Mouse (Mus musculus) liver, embryonic 15.5 days (tissue): ENCODE results near the gene Pigw. TPM values are rescaled to one million over a fixed set of nuclear protein-coding genes. Genes with fewer than 3 reads are reported as not detected.

ENCODE experiments used
- ATAC-seq: fragments of 200-750 bp; cut with Nextera tagmentation; 2 replicates; pipeline ENCODE4 v1.8.0; 2017; ENCODE audit warnings: moderate number of reproducible peaks, mild to moderate bottlenecking, moderate library complexity; ENCODE audit not compliant: insufficient read depth
- H3K27ac ChIP-seq: fragments of 300-500 bp; sonication (generic); replicated peaks from 2 replicates; pipeline ENCODE4 v1.5.1; 2015; ENCODE audit warnings: mild to moderate bottlenecking, inconsistent platforms
- H3K27me3 ChIP-seq: fragments of 300-500 bp; sonication (generic); 2 replicates; pipeline ENCODE4 v1.6.1; 2015; ENCODE audit warnings: mild to moderate bottlenecking, inconsistent platforms
- H3K36me3 ChIP-seq: fragments of 300-500 bp; sonication (generic); replicated peaks from 2 replicates; pipeline ENCODE4 v1.6.1; 2015; ENCODE audit warnings: moderate library complexity, mild to moderate bottlenecking, inconsistent platforms
- H3K4me1 ChIP-seq: fragments of 300-500 bp; sonication (generic); replicated peaks from 2 replicates; pipeline ENCODE4 v1.6.1; 2015; ENCODE audit warnings: inconsistent platforms
- H3K4me2 ChIP-seq: fragments of 300-500 bp; sonication (generic); 2 replicates; pipeline ENCODE4 v1.6.1; 2015; ENCODE audit warnings: moderate library complexity, mild to moderate bottlenecking, inconsistent platforms
- H3K4me3 ChIP-seq: fragments of 300-500 bp; sonication (generic); replicated peaks from 2 replicates; pipeline ENCODE4 v1.5.1; 2015; ENCODE audit warnings: mild to moderate bottlenecking, inconsistent platforms
- H3K9ac ChIP-seq: fragments of 300-500 bp; sonication (generic); 2 replicates; pipeline ENCODE4 v1.6.1; 2015; ENCODE audit warnings: moderate library complexity, mild to moderate bottlenecking, inconsistent platforms
- H3K9me3 ChIP-seq: fragments of 300-500 bp; sonication (generic); replicated peaks from 2 replicates; pipeline ENCODE4 v1.6.1; 2016; ENCODE audit warnings: inconsistent platforms
- WGBS: fragments of 180-500 bp; shearing (Covaris S2); methylation state at CpG from one replicate; pipeline ENCODE4 v1.1.7; 2015; ENCODE audit warnings: mixed read lengths; ENCODE audit not compliant: insufficient replicate concordance; 5-methylcytosine and 5-hydroxymethylcytosine counted together
- polyA plus RNA-seq: library from polyadenylated mRNA; unstranded; fragments of >200 nt; fragmentation: Nextera tagmentation; extraction: Ambion mirVana; gene quantifications from 2 replicates; pipeline ENCODE4 v1.2.1, GENCODE M21; 2015

The Pigw gene
- 1.2 and 1.6 TPM in 2 replicates for polyA plus RNA-seq

DNA sequence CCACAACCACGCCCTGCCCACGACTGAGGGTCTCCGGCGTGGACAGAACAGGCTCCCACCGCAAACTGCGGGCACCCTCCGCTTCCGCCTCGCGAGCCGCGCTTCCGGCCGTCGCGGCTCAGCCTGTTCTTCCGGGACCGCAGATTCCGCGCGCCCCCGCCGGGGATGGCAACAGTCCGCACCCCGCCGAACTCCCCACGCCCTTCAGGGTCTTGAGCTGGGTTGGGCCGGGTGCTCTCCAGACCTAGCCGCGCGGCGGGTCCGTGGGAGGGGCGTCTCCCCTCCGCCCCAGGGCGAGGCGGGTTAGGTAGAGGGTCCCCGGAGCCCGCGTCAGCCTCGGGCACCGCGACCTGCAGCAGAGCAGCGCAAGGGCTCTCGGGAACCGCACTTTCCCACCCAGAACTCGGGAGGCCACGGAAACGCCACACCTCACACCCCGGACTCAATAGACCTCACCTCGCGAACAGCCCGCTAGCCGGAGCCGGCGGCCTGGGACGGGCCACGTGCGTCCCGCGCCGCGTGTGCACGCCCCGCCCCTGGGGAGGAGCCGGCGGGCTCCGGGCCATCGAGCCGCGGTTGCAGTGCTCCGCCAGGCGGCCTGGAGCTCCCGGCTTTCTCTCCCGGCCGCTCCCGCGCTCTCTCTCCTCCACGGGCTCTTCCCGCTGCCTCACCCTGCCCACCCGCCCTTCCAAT, at the start of gene Pigw, which contains the start of gene Myo19:
TSS of gene Pigw (minus strand) at position 514 of the 693 bp plus-strand sequence.
TSS of gene Myo19 (plus strand) at position 377 of the 693 bp plus-strand sequence.
- H3K4me2 ChIP-seq = peak within 1 kb of the TSS; percentile 100
- 0% methylated on average over 80 of the region's 81 CpGs for WGBS
- peak within 1 kb of the TSS; percentile 89 for H3K27ac ChIP-seq
- H3K9me3 ChIP-seq = no peaks in the 10 kb centered on the region
- no peaks in the 10 kb centered on the region for H3K27me3 ChIP-seq
- peaks cover 35% of the 10 kb centered on the region for H3K4me1 ChIP-seq
- peak within 1 kb of the TSS; percentile 86 for H3K4me3 ChIP-seq
- H3K9ac ChIP-seq = peak within 1 kb of the TSS; percentile 90
- H3K36me3 ChIP-seq = peaks cover 25% of the 10 kb centered on the region
- peak; percentile 97 for ATAC-seq

GRCm38 (mm10) chr11:84920981-84921380, 40.9 kb upstream of the Pigw start:
- Histone ChIP-seq H3K36me3 (no peaks in the 10 kb centered on the region), H3K27me3 (peaks cover 7% of the 10 kb centered on the region), H3K27ac (no peak overlapping the region), H3K9me3 (no peaks in the 10 kb centered on the region), H3K4me3 (no peak overlapping the region), H3K9ac (no peak overlapping the region), H3K4me1 (peaks cover 23% of the 10 kb centered on the region), H3K4me2 (no peak overlapping the region)
- no peak for ATAC-seq
- WGBS = 70% methylated on average over 8 of the region's 8 CpGs

DNA sequence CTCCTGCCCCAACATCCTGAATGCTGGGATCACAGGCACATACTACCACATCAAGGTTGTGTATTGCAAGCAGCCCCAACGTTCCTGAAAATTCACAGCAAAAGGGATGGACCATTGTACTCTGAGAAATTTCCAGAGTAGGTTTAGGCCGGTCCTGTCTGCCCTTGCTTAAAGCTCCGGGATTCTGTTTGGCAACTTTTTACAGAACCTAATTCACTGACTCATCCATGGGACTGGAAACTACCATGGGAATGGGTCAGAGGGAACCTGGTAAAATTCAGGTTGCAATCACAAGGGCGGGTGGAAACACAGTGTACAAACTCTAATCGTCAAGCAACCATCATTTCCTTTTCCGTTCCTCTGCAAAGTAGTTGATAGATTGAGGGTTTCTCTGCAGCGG, 39.9 kb upstream of the Pigw start:
- Histone ChIP-seq H3K27ac (no peak overlapping the region), H3K9me3 (no peaks in the 10 kb centered on the region), H3K4me1 (peaks cover 32% of the 10 kb centered on the region), H3K36me3 (no peaks in the 10 kb centered on the region), H3K4me2 (no peak overlapping the region), H3K27me3 (peaks cover 7% of the 10 kb centered on the region), H3K9ac (no peak overlapping the region), H3K4me3 (no peak overlapping the region)
- no peak for ATAC-seq
- WGBS = 53% methylated on average over 7 of the region's 7 CpGs

GRCm38 (mm10) chr11:84919276-84919675, 39.2 kb upstream of the Pigw start:
- H3K27ac ChIP-seq = 0 out of 2 replicates have a peak overlapping the region, but pooled peaks have one; percentile 2
- H3K9me3 ChIP-seq = no peaks in the 10 kb centered on the region
- no peak overlapping the region for H3K4me2 ChIP-seq
- no peaks in the 10 kb centered on the region for H3K36me3 ChIP-seq
- H3K27me3 ChIP-seq = peaks cover 7% of the 10 kb centered on the region
- no peak for ATAC-seq
- no peak overlapping the region for H3K4me3 ChIP-seq
- H3K9ac ChIP-seq = no peak overlapping the region
- WGBS = 27% methylated on average over 3 of the region's 3 CpGs
- H3K4me1 ChIP-seq = peaks cover 39% of the 10 kb centered on the region

DNA sequence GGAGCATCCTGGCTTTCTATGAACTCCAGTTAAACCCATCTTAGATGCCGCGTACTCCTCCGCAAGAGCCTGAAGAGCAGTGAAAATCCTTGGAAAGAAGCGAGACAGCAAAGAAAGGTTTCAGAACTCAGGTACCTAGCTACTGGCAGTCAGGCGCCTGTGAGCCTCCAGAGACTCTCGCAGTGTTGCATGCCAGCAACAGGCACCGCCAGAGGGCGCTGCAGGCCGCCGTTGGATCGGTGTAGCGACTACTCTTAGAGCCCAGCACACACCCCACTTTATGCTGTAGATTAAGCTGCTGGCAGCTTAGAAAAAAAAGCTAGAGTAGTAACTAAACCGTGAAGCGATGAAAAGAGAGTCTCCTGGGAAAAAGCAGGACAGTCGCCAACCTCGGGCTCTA, 38.3 kb upstream of the Pigw start:
- Histone ChIP-seq H3K4me2 (peak overlapping the region; percentile 45), H3K4me3 (no peak overlapping the region), H3K9me3 (no peaks in the 10 kb centered on the region), H3K4me1 (peaks cover 42% of the 10 kb centered on the region), H3K27ac (no peak overlapping the region; the same call in 1 of the 2 replicates), H3K27me3 (peaks cover 7% of the 10 kb centered on the region), H3K9ac (no peak overlapping the region), H3K36me3 (peaks cover 8% of the 10 kb centered on the region)
- WGBS = 3% methylated on average over 16 of the region's 16 CpGs
- ATAC-seq = peak; percentile 73

DNA sequence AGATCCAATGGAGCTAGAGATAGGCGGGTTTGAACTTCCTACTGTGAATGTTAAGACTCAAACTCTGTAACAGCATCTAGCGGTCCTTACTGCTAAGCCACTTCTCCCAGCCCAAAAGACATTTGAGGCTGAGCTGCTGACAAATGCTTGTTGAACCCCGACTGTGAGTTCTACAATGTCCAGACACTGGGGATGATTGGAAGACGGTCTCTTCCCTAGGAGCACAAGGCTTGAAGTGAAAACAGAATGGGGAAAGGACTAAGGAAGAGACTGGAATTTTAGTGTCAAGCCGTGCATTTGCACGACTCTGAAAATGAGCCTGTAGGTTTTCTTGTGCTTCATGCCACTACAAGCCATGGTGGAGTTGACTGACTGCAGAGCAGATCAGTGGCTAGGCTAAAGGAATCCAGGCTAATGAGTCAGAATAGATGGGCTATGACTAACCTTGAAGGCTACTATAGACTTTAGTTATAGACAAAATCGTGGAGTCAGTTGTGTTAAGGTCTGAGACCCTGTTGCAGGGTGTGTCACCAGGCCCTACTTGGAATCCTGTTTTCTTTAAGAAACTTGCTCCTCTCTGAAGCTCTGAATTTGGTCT, 36.7 kb upstream of the Pigw start:
- peak overlapping the region; percentile 78 for H3K4me2 ChIP-seq
- H3K27me3 ChIP-seq = no peaks in the 10 kb centered on the region
- 0 out of 2 replicates have a peak overlapping the region, but pooled peaks have one; percentile 79 for H3K9ac ChIP-seq
- 54% methylated on average over 7 of the region's 7 CpGs for WGBS
- H3K4me3 ChIP-seq = peak overlapping the region; percentile 83
- peaks cover 22% of the 10 kb centered on the region for H3K36me3 ChIP-seq
- no peak overlapping the region for H3K27ac ChIP-seq
- peaks cover 42% of the 10 kb centered on the region for H3K4me1 ChIP-seq
- no peak for ATAC-seq
- no peaks in the 10 kb centered on the region for H3K9me3 ChIP-seq

- Histone ChIP-seq H3K4me1 (peaks cover 42% of the 10 kb centered on the region), H3K9me3 (no peaks in the 10 kb centered on the region), H3K27ac (peak within 1 kb of the TSS; percentile 61; the same call in 1 of the 2 replicates), H3K36me3 (peaks cover 28% of the 10 kb centered on the region), H3K4me3 (peak within 1 kb of the TSS; percentile 83), H3K27me3 (no peaks in the 10 kb centered on the region), H3K4me2 (peak within 1 kb of the TSS; percentile 78), H3K9ac (peak within 1 kb of the TSS; percentile 79)
- ATAC-seq = peak; percentile 80
- WGBS = 3% methylated on average over 34 of the region's 34 CpGs
Measured at GRCm38 (mm10) chr11:84916053-84916702, 36.1 kb upstream of the Pigw start, which contains the start of gene Znhit3. Gene Znhit3, minus strand, starts transcription at chr11:84916366.

DNA sequence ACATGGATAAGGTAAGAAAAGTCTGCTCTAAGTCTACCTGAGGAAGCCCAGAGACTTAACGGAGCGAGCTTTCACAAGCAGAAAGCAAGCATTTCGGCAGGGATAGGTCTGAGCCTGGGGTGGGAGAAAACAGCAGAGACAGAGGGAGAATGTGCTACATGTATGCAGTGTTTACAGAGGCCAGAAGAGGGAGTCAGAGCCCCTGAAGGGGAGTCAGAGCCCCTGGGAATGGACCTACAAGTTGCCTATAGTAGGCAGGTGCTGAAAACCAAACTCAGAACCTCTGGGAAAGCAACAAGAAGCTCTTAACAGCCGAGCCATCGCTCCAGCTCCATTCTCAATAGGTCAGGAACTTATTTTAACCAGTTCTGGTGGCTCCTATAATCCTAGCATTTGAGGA, 34.6 kb upstream of the Pigw start:
- ATAC-seq = no peak
- Histone ChIP-seq H3K27ac (no peak overlapping the region), H3K4me1 (peaks cover 42% of the 10 kb centered on the region), H3K4me3 (peak overlapping the region; percentile 83), H3K4me2 (peak overlapping the region; percentile 78), H3K36me3 (peaks cover 40% of the 10 kb centered on the region), H3K27me3 (no peaks in the 10 kb centered on the region), H3K9me3 (no peaks in the 10 kb centered on the region), H3K9ac (no peak overlapping the region)
- WGBS = 69% methylated on average over 5 of the region's 5 CpGs

GRCm38 (mm10) chr11:84910411-84910810, 30.3 kb upstream of the Pigw start:
- no peaks in the 10 kb centered on the region for H3K27me3 ChIP-seq
- 90% methylated on average over 4 of the region's 4 CpGs for WGBS
- peaks cover 15% of the 10 kb centered on the region for H3K4me1 ChIP-seq
- peaks cover 81% of the 10 kb centered on the region for H3K36me3 ChIP-seq
- H3K4me3 ChIP-seq = no peak overlapping the region
- H3K9me3 ChIP-seq = no peaks in the 10 kb centered on the region
- H3K9ac ChIP-seq = no peak overlapping the region
- H3K27ac ChIP-seq = no peak overlapping the region
- no peak overlapping the region for H3K4me2 ChIP-seq
- ATAC-seq = no peak

DNA sequence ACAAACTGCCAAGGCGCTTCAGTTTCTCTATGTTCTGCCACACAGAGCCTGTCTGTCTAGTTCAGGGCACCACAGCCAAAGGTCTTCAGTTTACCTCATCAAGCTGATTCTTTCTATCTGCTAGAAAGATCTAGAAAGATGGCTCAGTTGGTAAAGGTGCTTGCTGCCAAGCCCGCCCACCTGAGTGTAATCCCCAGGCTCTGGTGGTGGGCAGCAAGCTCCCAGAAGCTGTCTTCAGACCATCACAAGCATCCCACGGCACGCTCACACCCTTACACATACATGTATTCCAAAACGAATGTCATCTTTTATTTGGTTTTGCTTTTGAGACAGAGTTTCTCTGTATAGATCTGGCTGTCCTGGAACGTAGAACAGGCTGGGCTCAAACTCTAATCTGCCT, 28.4 kb upstream of the Pigw start:
- Histone ChIP-seq H3K27me3 (no peaks in the 10 kb centered on the region), H3K36me3 (peaks cover 88% of the 10 kb centered on the region), H3K9ac (no peak overlapping the region), H3K9me3 (no peaks in the 10 kb centered on the region), H3K4me1 (no peaks in the 10 kb centered on the region), H3K4me3 (no peak overlapping the region), H3K27ac (no peak overlapping the region), H3K4me2 (no peak overlapping the region)
- 82% methylated on average over 6 of the region's 6 CpGs for WGBS
- ATAC-seq = no peak

- 64% methylated on average over 3 of the region's 3 CpGs for WGBS
- H3K36me3 ChIP-seq = peaks cover 91% of the 10 kb centered on the region
Measured at GRCm38 (mm10) chr11:84907081-84907480, 27.0 kb upstream of the Pigw start.

More at GRCm38 (mm10) chr11:84907081-84907480, 27.0 kb upstream of the Pigw start:
- Histone ChIP-seq H3K4me3 (no peak overlapping the region), H3K9ac (no peak overlapping the region), H3K4me2 (no peak overlapping the region), H3K9me3 (no peaks in the 10 kb centered on the region), H3K27me3 (no peaks in the 10 kb centered on the region), H3K27ac (no peak overlapping the region), H3K4me1 (no peaks in the 10 kb centered on the region)
- no peak for ATAC-seq
